Mouse (Mus musculus) spleen, adult 18-20 months (tissue): ENCODE data around the gene Ube2r2.

Source experiments
- DNase-seq, 2 experiments: peaks; one replicate each; pipeline ENCODE4 v3.0.0; 2022; ENCODE audit warnings: mixed read lengths in 2 of 2

Gene Ube2r2

GRCm38 (mm10) chr4:41189809-41190208 is 54.3 kb downstream of the Ube2r2 start:
- no peak for DNase-seq

GRCm38 (mm10) chr4:41192544-41193512 is 57.3 kb downstream of the Ube2r2 start:
- no peak for DNase-seq

GRCm38 (mm10) chr4:41195328-41195727 is 59.8 kb downstream of the Ube2r2 start:
- no peak for DNase-seq

GRCm38 (mm10) chr4:41196861-41197610 is 61.5 kb downstream of the Ube2r2 start:
- DNase-seq = no peak

- no peak for DNase-seq
These were observed 66.6 kb downstream of the Ube2r2 start for GRCm38 (mm10) chr4:41202135-41202534.

- no peak for DNase-seq
These were observed 70.2 kb downstream of the Ube2r2 start for GRCm38 (mm10) chr4:41205751-41206150.

GRCm38 (mm10) chr4:41208050-41208449 is 72.5 kb downstream of the Ube2r2 start:
- DNase-seq = no peak

- DNase-seq = no peak
These were observed 89.9 kb downstream of the Ube2r2 start for GRCm38 (mm10) chr4:41225412-41225811.

- peak; percentile 11 to 58 for DNase-seq
These were observed 90.8 kb downstream of the Ube2r2 start for GRCm38 (mm10) chr4:41226351-41226750.

- DNase-seq = no peak
These were observed 100.1 kb downstream of the Ube2r2 start for GRCm38 (mm10) chr4:41235621-41236020.

- no peak for DNase-seq
These were observed 105.4 kb downstream of the Ube2r2 start for GRCm38 (mm10) chr4:41240916-41241315.
